Mouse (Mus musculus) induced T-regulatory cell, adult 2 months (primary cell): ENCODE measurements at regions not wholly inside any gene's neighbourhood (a gene's known extent, or its start where the extent isn't known, plus 50 kb on each side); places are given as distances from the start of the nearest gene placed in this dataset.

Experiments used
- DNase-seq: peaks from one replicate; pipeline ENCODE4 v3.0.0-alpha.2; 2012; ENCODE audit warnings: low read depth

DNA sequence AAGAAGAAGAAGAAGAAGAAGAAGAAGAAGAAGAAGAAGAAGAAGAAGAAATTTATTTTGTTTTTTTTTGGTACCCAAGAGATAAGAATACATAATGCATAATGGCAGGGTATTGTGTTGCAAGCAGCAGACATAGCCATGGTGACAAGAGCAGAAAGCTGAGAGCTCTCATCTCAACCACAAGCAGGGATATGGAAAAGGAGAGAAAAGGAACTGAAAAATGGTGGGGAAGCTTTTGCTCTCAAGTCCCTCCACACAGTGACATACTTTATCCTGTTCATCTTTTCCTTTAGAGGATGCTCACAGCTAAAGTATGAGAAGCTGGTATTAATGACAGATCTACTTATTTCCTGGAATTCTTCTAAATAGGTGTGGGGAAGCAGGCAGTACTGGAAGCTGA is 115.2 kb upstream of the Pik3r1 start:
- DNase-seq: no peak

GRCm38 (mm10) chr13:101884752-101885151 is 116.7 kb upstream of the Pik3r1 start:
- no peak for DNase-seq

DNA sequence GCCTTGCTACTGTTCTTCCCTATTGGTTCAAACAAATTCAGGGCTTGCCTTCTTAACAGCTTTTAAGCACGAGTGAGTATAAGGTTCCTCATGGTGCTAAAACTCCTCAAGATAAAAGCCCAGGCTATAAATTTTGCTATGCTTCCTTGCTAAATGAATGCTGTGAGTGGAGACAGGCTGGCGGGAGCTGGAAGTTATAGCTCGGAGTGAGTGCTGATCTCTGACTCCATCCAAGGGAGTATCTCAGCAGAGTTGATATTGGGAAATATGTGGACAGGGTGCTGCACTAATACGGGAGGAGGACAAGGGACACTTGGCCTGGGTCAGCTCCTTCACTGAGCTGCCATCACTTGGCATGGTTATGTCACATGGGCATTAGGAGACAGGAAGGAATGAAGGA is 123.5 kb upstream of the Pik3r1 start:
- DNase-seq: no peak

DNA sequence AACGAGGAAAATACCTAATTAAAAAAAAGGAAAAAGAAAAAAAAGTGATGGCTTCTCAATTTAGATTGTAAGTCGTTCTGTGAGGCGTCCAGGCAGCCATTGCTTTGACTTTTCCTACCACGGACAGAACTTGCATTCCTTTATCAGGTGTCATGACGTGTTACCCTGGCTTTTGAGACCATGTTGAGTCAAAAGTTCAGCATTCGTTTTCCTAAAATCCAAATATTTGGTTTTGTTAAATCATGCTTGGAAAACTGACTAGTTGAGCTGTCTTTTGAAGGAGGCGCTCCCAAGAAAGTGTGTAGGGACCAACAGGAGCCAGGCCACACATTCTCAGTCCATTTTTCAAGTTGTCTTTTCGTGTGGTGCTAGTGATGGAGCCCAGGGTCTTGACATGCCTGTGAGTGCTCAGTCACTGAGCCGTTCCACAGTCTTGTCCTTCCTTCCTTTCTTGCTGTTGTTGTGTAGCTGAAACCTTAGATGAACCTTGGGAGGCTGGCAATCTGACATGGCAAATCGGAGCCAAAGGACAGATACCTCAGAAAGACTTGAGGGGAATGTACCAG is 125.1 kb upstream of the Pik3r1 start:
- DNase-seq: no peak

DNA sequence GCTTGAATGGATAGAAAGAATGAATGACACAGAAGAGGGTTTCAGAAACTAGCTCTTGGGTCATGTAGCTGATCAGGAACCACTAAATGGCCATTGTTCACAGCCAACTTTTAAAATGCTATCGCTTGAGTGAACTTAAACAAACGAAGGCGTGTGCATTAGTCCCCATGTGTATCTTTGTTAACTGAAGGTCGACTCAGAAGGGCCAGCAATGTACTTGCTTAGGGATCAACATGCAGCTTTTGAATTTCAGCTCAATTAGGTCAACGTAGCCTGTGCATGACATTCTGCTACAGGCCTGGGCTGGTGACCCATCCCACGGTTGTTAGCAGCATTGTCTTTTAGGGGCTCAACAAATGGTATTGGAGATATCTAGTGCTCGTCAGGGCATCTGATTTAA is 127.1 kb upstream of the Pik3r1 start:
- no peak for DNase-seq

DNA sequence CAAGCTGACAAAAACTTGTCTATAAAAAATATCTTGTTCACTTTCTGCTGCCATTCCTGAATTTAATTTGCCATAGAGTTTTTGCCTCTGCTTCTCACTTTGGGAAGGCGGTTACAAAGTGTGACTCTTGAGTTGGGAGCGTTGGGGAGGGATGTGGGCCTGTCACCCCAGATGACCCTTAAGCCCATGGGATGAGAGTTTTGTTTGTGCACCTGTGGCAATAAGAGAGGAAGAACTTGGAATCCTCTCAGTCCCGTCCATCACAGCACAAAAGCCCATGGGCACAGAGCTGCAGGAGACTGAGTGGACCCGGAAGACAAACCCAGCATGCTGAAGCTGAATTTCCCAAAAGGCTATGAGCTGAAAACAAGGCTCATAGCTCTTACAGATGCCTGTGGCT is 127.7 kb upstream of the Pik3r1 start:
- no peak for DNase-seq

DNA sequence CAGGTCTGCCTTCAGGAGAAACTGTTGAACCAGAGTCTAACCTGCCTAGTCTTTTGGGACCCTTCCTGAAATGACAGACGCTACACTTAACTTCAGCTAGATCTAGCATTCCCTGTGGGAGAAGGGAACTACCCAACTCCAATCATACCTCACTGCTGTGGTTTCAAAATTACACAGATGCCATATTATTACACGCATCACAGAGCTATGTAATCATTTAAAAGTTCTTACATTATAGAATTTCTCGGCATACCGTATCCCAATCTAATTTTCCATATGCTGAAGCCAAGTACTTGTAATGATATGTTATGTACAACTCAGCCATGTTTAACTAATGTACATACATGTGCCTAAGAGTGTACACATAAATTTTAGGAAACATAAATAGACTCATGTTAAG is 128.9 kb upstream of the Pik3r1 start:
- DNase-seq: no peak

DNA sequence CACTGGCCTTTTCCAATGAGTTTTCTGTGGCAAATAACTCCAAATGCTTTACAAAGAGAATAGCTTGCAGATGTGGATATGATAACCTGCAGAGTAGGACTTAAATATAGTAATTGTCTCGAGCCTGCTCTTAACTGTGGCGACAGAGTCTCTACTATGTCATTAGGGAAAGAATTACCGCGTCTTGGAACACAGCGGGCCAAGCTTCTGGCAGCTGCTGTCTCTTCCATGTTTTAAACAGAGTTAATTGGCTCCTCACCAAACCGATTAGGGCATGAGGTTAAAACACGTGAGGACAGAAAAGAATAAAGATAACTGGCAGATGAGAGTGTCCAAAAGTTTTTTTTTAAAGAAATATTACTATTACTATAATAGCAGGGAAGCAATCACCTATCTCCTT is 134.2 kb upstream of the Pik3r1 start:
- DNase-seq: no peak

GRCm38 (mm10) chr13:101905909-101906676 is 138.1 kb upstream of the Pik3r1 start:
- no peak for DNase-seq

DNA sequence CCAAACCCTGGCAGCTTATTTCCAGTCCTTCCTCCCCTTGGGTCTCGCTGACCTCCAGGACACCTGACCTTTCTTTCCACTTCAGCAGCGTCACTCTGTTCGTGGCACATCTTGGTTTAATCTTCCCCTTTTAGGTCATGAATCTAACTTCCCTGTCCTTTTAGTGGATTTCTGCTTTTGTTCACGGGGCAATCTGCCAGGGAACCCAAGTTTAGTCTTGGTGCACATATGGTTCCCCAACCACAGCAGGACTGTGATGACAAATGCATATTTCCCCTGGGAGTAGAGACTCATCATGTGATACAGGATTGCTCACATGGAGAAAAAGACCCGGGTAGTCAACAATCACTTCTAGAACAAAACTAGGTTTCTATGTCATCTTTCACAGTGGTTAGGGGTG is 141.0 kb upstream of the Pik3r1 start:
- no peak for DNase-seq

- no peak for DNase-seq
Measured at GRCm38 (mm10) chr13:101910687-101911086, 142.7 kb upstream of the Pik3r1 start.

GRCm38 (mm10) chr13:101914132-101914531 is 146.1 kb upstream of the Pik3r1 start:
- no peak for DNase-seq

DNA sequence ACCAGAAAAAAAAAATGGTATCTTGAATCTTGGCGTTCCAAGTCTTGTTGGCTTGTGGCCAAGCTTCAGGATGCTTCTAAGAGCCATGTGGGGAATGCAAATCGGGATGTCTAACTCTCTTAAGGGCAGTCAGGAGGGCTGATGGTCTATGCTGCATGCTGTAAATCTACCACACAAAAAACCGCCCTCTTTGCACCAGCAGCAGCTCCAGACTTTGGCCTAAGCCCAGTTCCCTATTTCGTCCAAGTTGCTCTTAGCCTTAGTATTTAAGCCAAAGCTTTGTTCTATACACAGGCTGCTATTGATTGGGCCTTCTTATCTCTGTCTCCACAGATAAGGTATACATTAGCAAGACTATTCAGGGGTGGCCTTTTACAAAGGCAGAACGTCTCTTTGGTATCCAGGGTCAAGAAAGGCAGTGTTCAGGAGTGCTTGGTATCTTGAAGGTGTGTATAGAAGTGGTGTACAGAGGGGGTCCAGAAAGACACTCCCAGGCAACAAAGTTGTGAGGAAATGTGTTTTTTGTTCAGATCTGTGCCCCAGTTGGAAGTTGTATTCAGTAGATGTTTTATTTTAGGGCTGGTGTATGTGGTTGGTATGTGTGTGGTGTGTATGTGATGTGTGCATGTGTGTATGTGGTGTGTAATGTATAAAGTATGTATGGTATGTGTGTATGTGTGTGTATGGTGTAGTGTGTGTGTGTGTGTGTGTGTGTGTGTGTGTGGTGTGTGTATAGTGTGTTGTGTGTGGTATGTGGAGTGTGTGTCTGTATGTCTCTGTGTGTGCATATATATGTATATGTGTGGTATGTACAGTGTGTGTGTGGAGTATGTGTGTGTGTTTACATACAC is 146.9 kb upstream of the Pik3r1 start:
- DNase-seq: no peak

DNA sequence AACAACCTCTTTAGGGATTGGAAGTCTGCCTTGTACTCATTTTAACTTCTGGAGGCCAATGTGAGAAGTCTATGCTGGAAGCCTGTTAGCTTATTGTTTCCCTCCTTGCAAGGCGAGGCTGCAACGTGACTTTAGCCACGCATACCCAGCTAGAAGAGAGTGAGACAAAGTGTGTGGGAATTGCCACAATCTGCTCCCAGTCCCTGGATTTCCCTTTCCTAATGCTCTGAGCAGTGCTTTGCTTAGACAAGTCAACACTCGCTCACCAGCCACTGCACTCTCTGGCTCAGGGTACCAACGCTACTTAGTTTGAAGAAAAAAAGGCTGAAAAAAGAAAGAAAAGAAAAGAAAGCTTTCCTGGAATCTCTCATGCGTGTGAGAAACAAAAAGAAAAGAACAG is 147.5 kb upstream of the Pik3r1 start:
- DNase-seq: no peak

DNA sequence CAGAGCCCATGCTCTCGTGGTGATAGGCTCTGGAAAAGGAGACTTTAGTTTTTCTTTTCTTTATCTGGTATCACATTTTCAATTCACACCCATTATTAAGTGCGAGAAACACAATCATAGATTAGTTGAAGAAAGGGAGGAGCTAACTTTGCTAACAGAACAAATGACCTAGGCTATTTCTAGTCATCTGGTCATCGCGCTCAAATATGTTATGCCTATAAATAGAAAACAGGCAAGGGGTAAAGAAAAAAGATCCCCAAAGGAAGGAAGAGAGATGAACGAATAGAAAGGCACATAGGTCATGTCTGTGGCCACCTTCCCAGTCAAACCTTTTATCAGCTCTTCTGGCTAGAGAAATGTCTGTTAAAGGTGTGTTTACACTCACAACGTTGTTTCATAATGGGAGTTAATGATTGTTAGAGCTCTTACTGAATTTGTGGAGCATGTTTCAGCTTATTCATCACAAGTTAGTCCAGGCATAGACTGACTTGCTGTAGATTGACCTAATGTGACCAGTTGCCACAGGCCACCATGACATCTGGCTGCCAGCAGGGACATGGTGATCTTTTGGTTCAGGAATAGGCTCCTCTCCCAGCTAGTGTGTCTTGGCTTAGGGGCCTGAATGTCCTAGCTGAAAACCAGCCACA is 148.1 kb upstream of the Pik3r1 start:
- no peak for DNase-seq

- DNase-seq: no peak
Measured at GRCm38 (mm10) chr13:101916876-101917275, 148.9 kb upstream of the Pik3r1 start.

DNA sequence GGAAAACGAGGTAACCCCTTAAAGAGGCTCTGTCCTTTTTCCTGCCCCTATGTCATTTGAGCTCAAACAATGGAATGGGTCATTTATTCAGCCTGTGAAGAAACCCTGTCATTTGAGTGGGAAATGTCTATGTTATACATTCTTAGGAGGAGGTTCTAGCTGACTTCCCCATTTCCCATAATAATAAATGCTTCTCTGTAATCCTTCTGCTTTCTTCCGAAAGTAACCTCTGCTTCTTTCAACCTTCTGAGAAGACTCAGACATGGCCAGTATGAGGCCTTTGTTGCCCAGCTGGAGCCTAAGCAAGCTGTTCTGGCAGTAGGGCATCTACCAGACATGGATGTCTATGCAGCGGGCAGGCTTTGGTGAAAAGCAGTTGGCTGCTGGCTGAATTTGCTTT is 150.2 kb upstream of the Pik3r1 start:
- no peak for DNase-seq

- DNase-seq: no peak
Measured at GRCm38 (mm10) chr13:101919266-101919665, 151.2 kb upstream of the Pik3r1 start.

- DNase-seq: no peak
Measured at GRCm38 (mm10) chr13:101920384-101920783, 152.4 kb upstream of the Pik3r1 start.

- no peak for DNase-seq
Measured at GRCm38 (mm10) chr13:101924637-101925036, 156.6 kb upstream of the Pik3r1 start.

- no peak for DNase-seq
Measured at GRCm38 (mm10) chr13:101931264-101931663, 163.2 kb upstream of the Pik3r1 start.

DNA sequence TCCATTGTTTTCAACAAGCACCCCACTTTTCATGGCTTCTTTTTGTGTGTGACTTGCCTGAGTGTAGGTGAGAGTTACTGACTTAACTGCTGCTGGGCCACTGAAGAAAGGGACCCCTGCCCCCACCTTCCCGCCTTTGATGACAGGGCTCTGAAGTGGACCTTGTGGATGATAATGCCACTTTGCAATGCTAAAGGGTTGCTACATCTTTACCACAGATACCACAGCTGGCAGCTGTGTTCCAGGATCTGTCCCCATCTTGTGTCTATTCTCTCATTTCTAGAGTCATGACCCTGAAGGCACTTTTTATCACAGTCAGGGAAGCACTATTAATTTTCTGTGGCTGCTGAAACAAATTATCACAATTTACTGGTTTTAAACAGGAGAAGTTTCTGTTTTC is 163.9 kb upstream of the Pik3r1 start:
- DNase-seq: no peak

DNA sequence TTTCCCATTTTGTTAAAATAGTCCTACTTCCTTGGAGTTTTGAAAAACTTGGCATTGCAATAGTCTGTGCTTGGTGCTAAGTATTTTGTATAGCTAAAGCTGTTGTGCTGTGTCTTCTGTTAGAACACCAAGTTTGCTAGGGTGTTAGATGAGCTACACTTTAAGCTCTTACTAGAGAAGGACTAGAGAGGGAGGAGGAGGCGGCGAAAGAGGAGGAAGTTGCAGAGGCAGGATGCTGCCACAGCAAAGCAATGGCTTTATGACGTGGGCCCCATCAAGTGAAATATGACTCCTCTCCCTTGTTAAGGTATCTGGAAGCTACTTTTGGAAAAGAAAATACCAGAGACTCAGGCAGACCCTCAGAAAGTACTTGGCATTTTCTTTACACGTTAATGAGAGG is 167.8 kb upstream of the Pik3r1 start:
- no peak for DNase-seq
